ENCODE assay signal across 21 mouse cellular contexts in genomic region chr5:137346983-137347382, GRCm38 (mm10). TPM values are rescaled to one million over a fixed set of nuclear protein-coding genes. Genes with fewer than 3 reads are reported as not detected.
DNase-seq lines count a peak whose midpoint lies in the region; ATAC-seq and TF ChIP-seq lines count a peak whose summit lies in the region.
"Had no signal": no experiment of that assay in that cellular context is flagged by ENCODE, and none has a peak within 500 bp of the region (broad histone marks: within the 10 kb centered on the region; RNA-seq: fewer than 3 reads in every experiment).

No protein-coding gene starts in this region.

- DNase-seq in heart, adult 18-20 months, result no peak
- no peak for DNase-seq in lung, embryonic 14.5 days
- DNase-seq in lung, postnatal 25 days (ENCODE audit: low spot score), result no peak
- no peak for DNase-seq in hindbrain, postnatal 0 days (ENCODE audit: low spot score)
- DNase-seq: adrenal gland, postnatal 36 days; B cell, adult 2 months; cerebellum, adult 2 months; kidney, postnatal 25 days; spleen, adult 18-20 months; thymus, postnatal 25 days had no signal

- H3K36me3 ChIP-seq in heart, embryonic 11.5 days (ENCODE audit: control insufficient read depth, insufficient read depth, low read length), result no peaks in the 10 kb centered on the region
- H3K36me3 ChIP-seq in lung, embryonic 14.5 days (ENCODE audit: insufficient read depth), result no peaks in the 10 kb centered on the region
- H3K36me3 ChIP-seq in intestine, embryonic 15.5 days, result no peaks in the 10 kb centered on the region
- H3K36me3 ChIP-seq in liver, embryonic 16.5 days (ENCODE audit: control insufficient read depth, insufficient read depth), result no peaks in the 10 kb centered on the region
- H3K36me3 ChIP-seq in hindbrain, postnatal 0 days (ENCODE audit: insufficient read depth, low read length), result no peaks in the 10 kb centered on the region
- H3K36me3 ChIP-seq: limb, embryonic 15.5 days had no signal

- no peak overlapping the region for H3K4me2 ChIP-seq in heart, embryonic 11.5 days
- H3K4me2 ChIP-seq in lung, embryonic 14.5 days, result 0 out of 2 replicates have a peak overlapping the region, but pooled peaks have one; percentile 15
- peak overlapping the region; percentile 9; the same call in 1 of the 2 replicates for H3K4me2 ChIP-seq in intestine, embryonic 15.5 days (replicated peaks)
- H3K4me2 ChIP-seq in liver, embryonic 16.5 days (ENCODE audit: low read depth, low read length), result no peak overlapping the region
- H3K4me2 ChIP-seq in hindbrain, postnatal 0 days (ENCODE audit: low read depth, low read length), result no peak overlapping the region
- H3K4me2 ChIP-seq: forebrain, embryonic 13.5 days; limb, embryonic 15.5 days had no signal

- H3K9me3 ChIP-seq in heart, embryonic 11.5 days (replicated peaks; ENCODE audit: control insufficient read depth, low read length), result no peaks in the 10 kb centered on the region
- H3K9me3 ChIP-seq in lung, embryonic 14.5 days (ENCODE audit: low read depth, low read length), result no peaks in the 10 kb centered on the region
- no peaks in the 10 kb centered on the region for H3K9me3 ChIP-seq in intestine, embryonic 15.5 days
- no peaks in the 10 kb centered on the region for H3K9me3 ChIP-seq in liver, embryonic 16.5 days (replicated peaks; ENCODE audit: control insufficient read depth, low read length)
- H3K9me3 ChIP-seq in hindbrain, postnatal 0 days (ENCODE audit: low read length), result 0 out of 2 replicates have a peak, but pooled peaks cover 2% of the 10 kb centered on the region
- H3K9me3 ChIP-seq: embryonic facial prominence, embryonic 10.5 days; forebrain, embryonic 13.5 days; limb, embryonic 15.5 days had no signal

- no peak overlapping the region for H3K9ac ChIP-seq in heart, embryonic 11.5 days (ENCODE audit: low read depth, low read length)
- no peak overlapping the region for H3K9ac ChIP-seq in lung, embryonic 14.5 days
- H3K9ac ChIP-seq in intestine, embryonic 15.5 days, result no peak overlapping the region
- no peak overlapping the region for H3K9ac ChIP-seq in liver, embryonic 16.5 days (ENCODE audit: low read depth, low read length)
- no peak overlapping the region for H3K9ac ChIP-seq in hindbrain, postnatal 0 days (replicated peaks; ENCODE audit: low read length)
- H3K9ac ChIP-seq: forebrain, embryonic 13.5 days; limb, embryonic 15.5 days had no signal

- H3K27me3 ChIP-seq in heart, embryonic 11.5 days (ENCODE audit: control insufficient read depth, insufficient read depth, low read length), result no peaks in the 10 kb centered on the region
- H3K27me3 ChIP-seq in lung, embryonic 14.5 days (ENCODE audit: insufficient read depth, low read length), result no peaks in the 10 kb centered on the region
- no peaks in the 10 kb centered on the region for H3K27me3 ChIP-seq in intestine, embryonic 15.5 days (replicated peaks)
- peaks cover 47% of the 10 kb centered on the region for H3K27me3 ChIP-seq in liver, embryonic 16.5 days (ENCODE audit: control insufficient read depth, insufficient read depth, low read depth, low read length)
- 0 out of 2 replicates have a peak, but pooled peaks cover 6% of the 10 kb centered on the region for H3K27me3 ChIP-seq in hindbrain, postnatal 0 days (ENCODE audit: insufficient read depth, low read length)
- H3K27me3 ChIP-seq: limb, embryonic 15.5 days; Patski had no signal

- TF ChIP-seq CTCF in lung, embryonic 14.5 days (IDR thresholded peaks at IDR 0.05; ENCODE audit: low read depth), result no peak
- TF ChIP-seq CTCF in hindbrain, postnatal 0 days (IDR thresholded peaks at IDR 0.05; ENCODE audit: low read depth), result no peak

- H3K4me3 ChIP-seq in heart, embryonic 11.5 days (ENCODE audit: low read depth, low read length), result no peak overlapping the region
- no peak overlapping the region for H3K4me3 ChIP-seq in lung, embryonic 14.5 days (ENCODE audit: low read depth, low read length)
- no peak overlapping the region for H3K4me3 ChIP-seq in intestine, embryonic 15.5 days (replicated peaks)
- no peak overlapping the region for H3K4me3 ChIP-seq in liver, embryonic 16.5 days (ENCODE audit: low read depth, low read length)
- H3K4me3 ChIP-seq in hindbrain, postnatal 0 days (ENCODE audit: low read length), result no peak overlapping the region
- H3K4me3 ChIP-seq: forebrain, embryonic 13.5 days; limb, embryonic 15.5 days; megakaryocyte, embryonic 14.5 days had no signal

- 74% methylated on average over 4 of the region's 4 CpGs for WGBS in heart, embryonic 11.5 days (ENCODE audit: insufficient replicate concordance)
- WGBS in lung, embryonic 14.5 days, result 52% methylated on average over 4 of the region's 4 CpGs
- 68% methylated on average over 4 of the region's 4 CpGs for WGBS in intestine, embryonic 15.5 days
- WGBS in liver, embryonic 16.5 days (ENCODE audit: insufficient replicate concordance), result 50% methylated on average over 4 of the region's 4 CpGs
- 87% methylated on average over 4 of the region's 4 CpGs for WGBS in hindbrain, postnatal 0 days

- 0 out of 2 replicates have a peak overlapping the region, but pooled peaks have one; percentile 2 for H3K27ac ChIP-seq in heart, embryonic 11.5 days (ENCODE audit: low read depth, low read length)
- H3K27ac ChIP-seq in lung, embryonic 14.5 days (ENCODE audit: low read depth), result peak overlapping the region; percentile 77
- peak overlapping the region; percentile 70 for H3K27ac ChIP-seq in intestine, embryonic 15.5 days
- H3K27ac ChIP-seq in liver, embryonic 16.5 days (ENCODE audit: low read length), result peak overlapping the region; percentile 71
- no peak overlapping the region for H3K27ac ChIP-seq in hindbrain, postnatal 0 days
- H3K27ac ChIP-seq: forebrain, embryonic 13.5 days had no signal

- ATAC-seq in heart, embryonic 11.5 days (replicated peaks; ENCODE audit: insufficient number of reproducible peaks, low FRiP score, low TSS enrichment), result no peak
- ATAC-seq in lung, embryonic 14.5 days (ENCODE audit: insufficient read depth), result no peak
- ATAC-seq in intestine, embryonic 15.5 days, result no peak
- no peak for ATAC-seq in liver, embryonic 16.5 days (ENCODE audit: low read depth)
- ATAC-seq in frontal cortex, adult (ENCODE audit: low TSS enrichment), result no peak
- ATAC-seq in hindbrain, postnatal 0 days, result no peak
- ATAC-seq: activated CD4-positive, CD25-positive, alpha-beta regulatory T cell, adult 4 months; forebrain, embryonic 13.5 days; midbrain, embryonic 16.5 days; Patski had no signal

- H3K4me1 ChIP-seq in heart, embryonic 11.5 days (ENCODE audit: control insufficient read depth, insufficient read depth, low read length), result peaks cover 16% of the 10 kb centered on the region
- H3K4me1 ChIP-seq in lung, embryonic 14.5 days (ENCODE audit: insufficient read depth), result peaks cover 26% of the 10 kb centered on the region; the same call in 1 of the 2 replicates
- H3K4me1 ChIP-seq in intestine, embryonic 15.5 days (replicated peaks), result peaks cover 40% of the 10 kb centered on the region
- H3K4me1 ChIP-seq in liver, embryonic 16.5 days (ENCODE audit: control insufficient read depth, low read depth, low read length), result peaks cover 4% of the 10 kb centered on the region
- H3K4me1 ChIP-seq in hindbrain, postnatal 0 days (ENCODE audit: insufficient read depth, low read length), result 0 out of 2 replicates have a peak, but pooled peaks cover 15% of the 10 kb centered on the region

RNA-seq across cellular contexts. Expression of gene Ephb4, which starts 2.9 kb away (rescaled TPM):
- 27.3 and 35.6 TPM in 2 replicates for polyA plus RNA-seq in heart, embryonic 11.5 days (2014; fragmentation: Nextera tagmentation; extraction: Ambion mirVana)
- 10 to 100 TPM; 37.1 to 38.8 TPM for total RNA-seq in heart, adult 18-20 months (2021)
- polyA plus RNA-seq in lung, embryonic 14.5 days (2014; fragmentation: Nextera tagmentation; extraction: Ambion mirVana), result 68.6 and 78.0 TPM in 2 replicates
- polyA plus RNA-seq in intestine, embryonic 15.5 days (2015; fragmentation: Nextera tagmentation; extraction: Ambion mirVana), result 36.7 and 37.6 TPM in 2 replicates
- polyA plus RNA-seq in liver, embryonic 16.5 days (2015; fragmentation: Nextera tagmentation; extraction: Ambion mirVana), result 7.3 and 9.1 TPM in 2 replicates
- total RNA-seq in hindbrain, postnatal 0 days (2014; rRNA removed), result 18.3 and 18.9 TPM in 2 replicates
- polyA plus RNA-seq in hindbrain, postnatal 0 days (2015; fragmentation: Nextera tagmentation; extraction: Ambion mirVana), result 4.8 and 5.5 TPM in 2 replicates
- polyA plus RNA-seq: activated CD4-positive, CD25-positive, alpha-beta regulatory T cell, adult 4 months had no signal

RNA-seq across cellular contexts. Expression of gene Slc12a9, which starts 13.6 kb away (rescaled TPM):
- 5.1 and 5.6 TPM in 2 replicates for polyA plus RNA-seq in heart, embryonic 11.5 days (2014; fragmentation: Nextera tagmentation; extraction: Ambion mirVana)
- 1 to 10 TPM; 1.5 to 1.8 TPM for total RNA-seq in heart, adult 18-20 months (2021)
- polyA plus RNA-seq in lung, embryonic 14.5 days (2014; fragmentation: Nextera tagmentation; extraction: Ambion mirVana), result 9.7 and 10.2 TPM in 2 replicates
- polyA plus RNA-seq in intestine, embryonic 15.5 days (2015; fragmentation: Nextera tagmentation; extraction: Ambion mirVana), result 14.3 and 15.9 TPM in 2 replicates
- 2.8 and 3.0 TPM in 2 replicates for polyA plus RNA-seq in liver, embryonic 16.5 days (2015; fragmentation: Nextera tagmentation; extraction: Ambion mirVana)
- 32.6 and 41.3 TPM in 2 replicates for total RNA-seq in hindbrain, postnatal 0 days (2014; rRNA removed)
- 27.3 and 27.6 TPM in 2 replicates for polyA plus RNA-seq in hindbrain, postnatal 0 days (2015; fragmentation: Nextera tagmentation; extraction: Ambion mirVana)

RNA-seq across cellular contexts. Expression of gene Trip6, which starts 32.8 kb away (rescaled TPM):
- 36.7 and 41.1 TPM in 2 replicates for polyA plus RNA-seq in heart, embryonic 11.5 days (2014; fragmentation: Nextera tagmentation; extraction: Ambion mirVana)
- 10 to 100 TPM; 12.0 to 13.3 TPM for total RNA-seq in heart, adult 18-20 months (2021)
- 87.1 and 89.3 TPM in 2 replicates for polyA plus RNA-seq in lung, embryonic 14.5 days (2014; fragmentation: Nextera tagmentation; extraction: Ambion mirVana)
- polyA plus RNA-seq in intestine, embryonic 15.5 days (2015; fragmentation: Nextera tagmentation; extraction: Ambion mirVana), result 63.9 and 64.8 TPM in 2 replicates
- 9.3 and 9.6 TPM in 2 replicates for polyA plus RNA-seq in liver, embryonic 16.5 days (2015; fragmentation: Nextera tagmentation; extraction: Ambion mirVana)
- total RNA-seq in hindbrain, postnatal 0 days (2014; rRNA removed), result 14.3 and 15.0 TPM in 2 replicates
- polyA plus RNA-seq in hindbrain, postnatal 0 days (2015; fragmentation: Nextera tagmentation; extraction: Ambion mirVana), result 13.9 and 15.5 TPM in 2 replicates

RNA-seq across cellular contexts. Expression of gene Srrt, which starts 39.5 kb away (rescaled TPM):
- 92.0 and 96.9 TPM in 2 replicates for polyA plus RNA-seq in heart, embryonic 11.5 days (2014; fragmentation: Nextera tagmentation; extraction: Ambion mirVana)
- 10 to 100 TPM; 44.4 to 55.6 TPM for total RNA-seq in heart, adult 18-20 months (2021)
- polyA plus RNA-seq in lung, embryonic 14.5 days (2014; fragmentation: Nextera tagmentation; extraction: Ambion mirVana), result 137 and 141 TPM in 2 replicates
- polyA plus RNA-seq in intestine, embryonic 15.5 days (2015; fragmentation: Nextera tagmentation; extraction: Ambion mirVana), result 117 and 120 TPM in 2 replicates
- 68.0 and 69.7 TPM in 2 replicates for polyA plus RNA-seq in liver, embryonic 16.5 days (2015; fragmentation: Nextera tagmentation; extraction: Ambion mirVana)
- 82.9 and 98.9 TPM in 2 replicates for total RNA-seq in hindbrain, postnatal 0 days (2014; rRNA removed)
- 55.5 and 57.0 TPM in 2 replicates for polyA plus RNA-seq in hindbrain, postnatal 0 days (2015; fragmentation: Nextera tagmentation; extraction: Ambion mirVana)

RNA-seq across cellular contexts. Expression of gene Ufsp1, which starts 52.6 kb away (rescaled TPM):
- polyA plus RNA-seq in heart, embryonic 11.5 days (2014; fragmentation: Nextera tagmentation; extraction: Ambion mirVana), result 9.1 and 10.3 TPM in 2 replicates
- 10 to 100 TPM in 1 of 2 experiments, 1 to 10 TPM in 1; 8.1 to 10.7 TPM for total RNA-seq in heart, adult 18-20 months (2021)
- 4.4 and 4.6 TPM in 2 replicates for polyA plus RNA-seq in lung, embryonic 14.5 days (2014; fragmentation: Nextera tagmentation; extraction: Ambion mirVana)
- polyA plus RNA-seq in intestine, embryonic 15.5 days (2015; fragmentation: Nextera tagmentation; extraction: Ambion mirVana), result 7.8 and 8.5 TPM in 2 replicates
- polyA plus RNA-seq in liver, embryonic 16.5 days (2015; fragmentation: Nextera tagmentation; extraction: Ambion mirVana), result 7.0 and 7.8 TPM in 2 replicates
- total RNA-seq in hindbrain, postnatal 0 days (2014; rRNA removed), result 35.5 TPM in 2 replicates
- polyA plus RNA-seq in hindbrain, postnatal 0 days (2015; fragmentation: Nextera tagmentation; extraction: Ambion mirVana), result 32.1 and 33.3 TPM in 2 replicates

Comparison
In these comparisons a context has a peak if more than half of its experiments do, and no peak if none do; other contexts are left out.
1. H3K4me2 ChIP-seq: peak in lung, embryonic 14.5 days (single experiment) and intestine, embryonic 15.5 days (single experiment); none in heart, embryonic 11.5 days (single experiment), liver, embryonic 16.5 days (single experiment) and hindbrain, postnatal 0 days (single experiment).